Mouse (Mus musculus) testis, adult 2 months (tissue): ENCODE results near the gene Bcas3. TPM values are rescaled to one million over a fixed set of nuclear protein-coding genes. Genes with fewer than 3 reads are reported as not detected.

ENCODE experiments used
- H3K27ac ChIP-seq: fragments of 200-500 bp; 2 replicates; pipeline ENCODE4 v1.5.1; 2012; ENCODE audit warnings: low read depth, low read length; ENCODE audit not compliant: control insufficient read depth, insufficient read depth
- H3K27me3 ChIP-seq: fragments of 200-500 bp; 2 replicates; pipeline ENCODE4 v1.6.1; 2012; ENCODE audit warnings: mild to moderate bottlenecking, low read length, moderate library complexity; ENCODE audit not compliant: control insufficient read depth, insufficient read depth
- H3K36me3 ChIP-seq: fragments of 200-500 bp; 2 replicates; pipeline ENCODE4 v1.6.1; 2012; ENCODE audit warnings: mild to moderate bottlenecking, low read length; ENCODE audit not compliant: control insufficient read depth, insufficient read depth
- H3K4me1 ChIP-seq: fragments of 200-500 bp; 2 replicates; pipeline ENCODE4 v1.6.1; 2012; ENCODE audit warnings: low read length; ENCODE audit not compliant: control insufficient read depth, insufficient read depth
- H3K4me3 ChIP-seq: fragments of 200-500 bp; 2 replicates; pipeline ENCODE4 v1.5.1; 2012; ENCODE audit warnings: low read depth, mild to moderate bottlenecking, low read length, moderate library complexity, mixed read lengths; ENCODE audit not compliant: control insufficient read depth
- CTCF ChIP-seq: fragments of 200-500 bp; IDR thresholded peaks from 2 replicates; pipeline ENCODE4 v1.5.1; 2012; ENCODE audit warnings: low read depth, mild to moderate bottlenecking, inconsistent platforms, low read length, moderate library complexity; ENCODE audit not compliant: control insufficient read depth, insufficient read depth, insufficient replicate concordance
- POLR2A ChIP-seq: fragments of 200-500 bp; IDR thresholded peaks from 2 replicates; pipeline ENCODE4 v1.6.1; 2012; ENCODE audit warnings: low read depth, mild to moderate bottlenecking, inconsistent platforms, low read length, moderate library complexity; ENCODE audit not compliant: control insufficient read depth
- polyA plus RNA-seq: library from polyadenylated mRNA; depleted of rRNA; stranded (reverse); fragments of >200 nt; gene quantifications from 2 replicates; pipeline ENCODE4 v1.2.3, GENCODE M21; 2012

The Bcas3 gene
- polyA plus RNA-seq, 1 experiment, result 23.4 TPM

GRCm38 (mm10) chr11:85780303-85780702 is 427.3 kb downstream of the Bcas3 start:
- Histone ChIP-seq H3K4me1 (no peaks in the 10 kb centered on the region; the same call in 1 of the 2 replicates), H3K36me3 (no peaks in the 10 kb centered on the region), H3K4me3 (no peak overlapping the region), H3K27ac (no peak overlapping the region), H3K27me3 (no peaks in the 10 kb centered on the region)
- no peak for TF ChIP-seq POLR2A
- no peak for TF ChIP-seq CTCF

- no peak overlapping the region for H3K4me3 ChIP-seq
- no peak for TF ChIP-seq CTCF
- TF ChIP-seq POLR2A, result no peak
- H3K36me3 ChIP-seq, result no peaks in the 10 kb centered on the region
- no peak overlapping the region for H3K27ac ChIP-seq
- H3K4me1 ChIP-seq, result no peaks in the 10 kb centered on the region
- no peaks in the 10 kb centered on the region for H3K27me3 ChIP-seq
Measured at GRCm38 (mm10) chr11:85786113-85786718, 433.2 kb downstream of the Bcas3 start.

- Histone ChIP-seq H3K4me1 (no peaks in the 10 kb centered on the region), H3K4me3 (no peak overlapping the region), H3K27ac (no peak overlapping the region), H3K36me3 (no peaks in the 10 kb centered on the region), H3K27me3 (no peaks in the 10 kb centered on the region)
- TF ChIP-seq CTCF (no peak), POLR2A (no peak)
Measured at GRCm38 (mm10) chr11:85789750-85790149, 436.8 kb downstream of the Bcas3 start.

- no peak for TF ChIP-seq POLR2A
- TF ChIP-seq CTCF, result no peak
- H3K27ac ChIP-seq, result no peak overlapping the region
Measured at GRCm38 (mm10) chr11:85790267-85790666, 437.3 kb downstream of the Bcas3 start.

GRCm38 (mm10) chr11:85791212-85791611 is 438.2 kb downstream of the Bcas3 start:
- H3K27me3 ChIP-seq, result no peaks in the 10 kb centered on the region

More at GRCm38 (mm10) chr11:85790267-85790666, 437.3 kb downstream of the Bcas3 start:
- H3K4me3 ChIP-seq, result no peak overlapping the region
- no peaks in the 10 kb centered on the region for H3K4me1 ChIP-seq
- no peaks in the 10 kb centered on the region for H3K27me3 ChIP-seq
- no peaks in the 10 kb centered on the region for H3K36me3 ChIP-seq

GRCm38 (mm10) chr11:85792534-85793215 is 439.7 kb downstream of the Bcas3 start:
- TF ChIP-seq POLR2A, result no peak
- no peak for TF ChIP-seq CTCF
- H3K36me3 ChIP-seq, result no peaks in the 10 kb centered on the region
- H3K4me1 ChIP-seq, result no peaks in the 10 kb centered on the region
- no peak overlapping the region for H3K4me3 ChIP-seq
- no peak overlapping the region for H3K27ac ChIP-seq
- H3K27me3 ChIP-seq, result no peaks in the 10 kb centered on the region

More at GRCm38 (mm10) chr11:85791212-85791611, 438.2 kb downstream of the Bcas3 start:
- TF ChIP-seq POLR2A (no peak), CTCF (no peak)
- Histone ChIP-seq H3K4me1 (no peaks in the 10 kb centered on the region), H3K27ac (no peak overlapping the region), H3K4me3 (no peak overlapping the region), H3K36me3 (no peaks in the 10 kb centered on the region)

- Histone ChIP-seq H3K4me1 (no peaks in the 10 kb centered on the region), H3K4me3 (no peak overlapping the region), H3K27me3 (no peaks in the 10 kb centered on the region), H3K27ac (no peak overlapping the region), H3K36me3 (no peaks in the 10 kb centered on the region)
- TF ChIP-seq POLR2A, result no peak
- no peak for TF ChIP-seq CTCF
Measured at GRCm38 (mm10) chr11:85799456-85799855, 446.5 kb downstream of the Bcas3 start.
